Mouse (Mus musculus) embryonic facial prominence, embryonic 11.5 days (tissue): ENCODE measurements around the gene Smarca1. TPM values are rescaled to one million over a fixed set of nuclear protein-coding genes. Genes with fewer than 3 reads are reported as not detected.
A peak's percentile ranks its signal among the peaks of the same experiment; 100 is the strongest.

Experiments
- ATAC-seq: fragments of 200-750 bp; cut with Nextera tagmentation; replicated peaks from 2 replicates; pipeline ENCODE4 v1.8.0; 2017; ENCODE audit warnings: low read depth; ENCODE audit not compliant: insufficient number of reproducible peaks, low FRiP score, low TSS enrichment
- DNase-seq: peaks from one replicate; pipeline ENCODE4 v3.0.0-alpha.2; 2015; ENCODE audit warnings: low spot score
- H3K27ac ChIP-seq: fragments of 300-500 bp; sonication (generic); replicated peaks from 2 replicates; pipeline ENCODE4 v1.5.1; 2014; ENCODE audit warnings: mild to moderate bottlenecking, low read depth, low read length, control low read depth
- H3K27me3 ChIP-seq: fragments of 300-500 bp; sonication (generic); 2 replicates; pipeline ENCODE4 v1.6.1; 2014; ENCODE audit warnings: mild to moderate bottlenecking, low read length, moderate library complexity, mixed read lengths; ENCODE audit not compliant: control insufficient read depth, insufficient read depth
- H3K36me3 ChIP-seq: fragments of 300-500 bp; sonication (generic); replicated peaks from 2 replicates; pipeline ENCODE4 v1.6.1; 2014; ENCODE audit warnings: low read depth, mild to moderate bottlenecking, low read length, moderate library complexity, mixed read lengths; ENCODE audit not compliant: control insufficient read depth, insufficient read depth
- H3K4me1 ChIP-seq: fragments of 300-500 bp; sonication (generic); 2 replicates; pipeline ENCODE4 v1.6.1; 2014; ENCODE audit warnings: low read length, mixed read lengths; ENCODE audit not compliant: control insufficient read depth, insufficient read depth
- H3K4me2 ChIP-seq: fragments of 300-500 bp; sonication (generic); 2 replicates; pipeline ENCODE4 v1.6.1; 2014; ENCODE audit warnings: low read depth, mild to moderate bottlenecking, control low read depth, low read length, moderate library complexity
- H3K4me3 ChIP-seq: fragments of 300-500 bp; sonication (generic); 2 replicates; pipeline ENCODE4 v1.5.1; 2014; ENCODE audit warnings: low read depth, low read length, control low read depth
- H3K9ac ChIP-seq: fragments of 300-500 bp; sonication (generic); replicated peaks from 2 replicates; pipeline ENCODE4 v1.6.1; 2014; ENCODE audit warnings: mild to moderate bottlenecking, control low read depth, low read length
- H3K9me3 ChIP-seq: fragments of 300-500 bp; sonication (generic); replicated peaks from 2 replicates; pipeline ENCODE4 v1.6.1; 2016; ENCODE audit warnings: mild to moderate bottlenecking, low read length, inconsistent platforms, mixed read lengths; ENCODE audit not compliant: control insufficient read depth
- WGBS: fragments of 180-500 bp; shearing (Covaris S2); extraction: QIAGEN DNeasy Blood & Tissue Kit; methylation state at CpG from one replicate; pipeline ENCODE4 v1.1.7; 2014; 5-methylcytosine and 5-hydroxymethylcytosine counted together
- polyA plus RNA-seq: library from polyadenylated mRNA; unstranded; fragments of >200 nt; fragmentation: Nextera tagmentation; extraction: Ambion mirVana; gene quantifications from 2 replicates; pipeline ENCODE4 v1.2.1, GENCODE M21; 2014

The Smarca1 gene
- polyA plus RNA-seq: 35.8 and 37.4 TPM in 2 replicates

GRCm38 (mm10) chrX:47892431-47893024 is at the start of gene Smarca1:
Smarca1 (minus strand) TSS chrX:47892974.
- peak within 1 kb of the TSS; percentile 57 for H3K4me2 ChIP-seq
- no peaks in the 10 kb centered on the region for H3K9me3 ChIP-seq
- H3K27ac ChIP-seq: 0 out of 2 replicates have a peak within 1 kb of the TSS, but pooled peaks have one; percentile 20
- no peaks in the 10 kb centered on the region for H3K27me3 ChIP-seq
- WGBS: 19% methylated on average over 17 of the region's 17 CpGs
- H3K4me1 ChIP-seq: no peaks in the 10 kb centered on the region
- DNase-seq: peak; percentile 20
- H3K9ac ChIP-seq: peak within 1 kb of the TSS; percentile 68
- ATAC-seq: peak; percentile 86
- peak within 1 kb of the TSS; percentile 57 for H3K4me3 ChIP-seq
- no peaks in the 10 kb centered on the region for H3K36me3 ChIP-seq

GRCm38 (mm10) chrX:47937740-47938139 is 45.0 kb upstream of the Smarca1 start:
- ATAC-seq (no peak), DNase-seq (peak; percentile 19)
- 30% methylated on average over 2 of the region's 2 CpGs for WGBS
- Histone ChIP-seq H3K27ac (no peak overlapping the region), H3K36me3 (no peaks in the 10 kb centered on the region), H3K9ac (no peak overlapping the region), H3K4me1 (no peaks in the 10 kb centered on the region), H3K4me2 (no peak overlapping the region), H3K4me3 (no peak overlapping the region), H3K27me3 (no peaks in the 10 kb centered on the region), H3K9me3 (no peaks in the 10 kb centered on the region)

- Histone ChIP-seq H3K9ac (no peak overlapping the region), H3K4me3 (no peak overlapping the region), H3K27me3 (no peaks in the 10 kb centered on the region), H3K36me3 (no peaks in the 10 kb centered on the region), H3K4me2 (no peak overlapping the region), H3K9me3 (no peaks in the 10 kb centered on the region), H3K4me1 (no peaks in the 10 kb centered on the region), H3K27ac (no peak overlapping the region)
- no peak for ATAC-seq
- 77% methylated on average over 5 of the region's 5 CpGs for WGBS
- DNase-seq: no peak
Measured at GRCm38 (mm10) chrX:47936885-47937284, 44.1 kb upstream of the Smarca1 start.

GRCm38 (mm10) chrX:47934352-47934751 is 41.6 kb upstream of the Smarca1 start:
- 88% methylated on average over 11 of the region's 11 CpGs for WGBS
- Histone ChIP-seq H3K4me3 (no peak overlapping the region), H3K9ac (no peak overlapping the region), H3K4me2 (no peak overlapping the region), H3K9me3 (no peaks in the 10 kb centered on the region), H3K27ac (no peak overlapping the region), H3K36me3 (no peaks in the 10 kb centered on the region), H3K4me1 (no peaks in the 10 kb centered on the region), H3K27me3 (no peaks in the 10 kb centered on the region)
- DNase-seq: no peak
- ATAC-seq: no peak

- Histone ChIP-seq H3K9ac (no peak overlapping the region), H3K4me1 (no peaks in the 10 kb centered on the region), H3K4me2 (no peak overlapping the region), H3K4me3 (no peak overlapping the region), H3K27ac (no peak overlapping the region), H3K27me3 (no peaks in the 10 kb centered on the region), H3K9me3 (no peaks in the 10 kb centered on the region), H3K36me3 (no peaks in the 10 kb centered on the region)
- no peak for DNase-seq
- no peak for ATAC-seq
- 78% methylated on average over 3 of the region's 3 CpGs for WGBS
Measured at GRCm38 (mm10) chrX:47930449-47930848, 37.7 kb upstream of the Smarca1 start.

- DNase-seq (no peak), ATAC-seq (no peak)
- Histone ChIP-seq H3K4me1 (no peaks in the 10 kb centered on the region), H3K4me3 (no peak overlapping the region), H3K27me3 (no peaks in the 10 kb centered on the region), H3K27ac (no peak overlapping the region), H3K9ac (no peak overlapping the region), H3K4me2 (no peak overlapping the region), H3K9me3 (no peaks in the 10 kb centered on the region), H3K36me3 (no peaks in the 10 kb centered on the region)
- 70% methylated on average over 3 of the region's 3 CpGs for WGBS
Measured at GRCm38 (mm10) chrX:47927981-47928380, 35.2 kb upstream of the Smarca1 start.

GRCm38 (mm10) chrX:47920541-47920940 is 27.8 kb upstream of the Smarca1 start:
- WGBS: 82% methylated on average over 5 of the region's 5 CpGs
- H3K4me2 ChIP-seq: no peak overlapping the region
- H3K9me3 ChIP-seq: no peaks in the 10 kb centered on the region
- no peak overlapping the region for H3K4me3 ChIP-seq
- H3K27me3 ChIP-seq: no peaks in the 10 kb centered on the region
- H3K36me3 ChIP-seq: no peaks in the 10 kb centered on the region
- DNase-seq (no peak), ATAC-seq (no peak)
- H3K9ac ChIP-seq: no peak overlapping the region
- no peaks in the 10 kb centered on the region for H3K4me1 ChIP-seq
- H3K27ac ChIP-seq: no peak overlapping the region

- Histone ChIP-seq H3K27ac (no peak overlapping the region), H3K36me3 (no peaks in the 10 kb centered on the region), H3K9me3 (no peaks in the 10 kb centered on the region), H3K27me3 (no peaks in the 10 kb centered on the region), H3K9ac (no peak overlapping the region), H3K4me3 (no peak overlapping the region), H3K4me2 (no peak overlapping the region), H3K4me1 (no peaks in the 10 kb centered on the region)
- no peak for DNase-seq
- no peak for ATAC-seq
- 68% methylated on average over 1 of the region's 1 CpGs for WGBS
Measured at GRCm38 (mm10) chrX:47916831-47917230, 24.1 kb upstream of the Smarca1 start.
